Mouse (Mus musculus) CH12.LX (cell line): ENCODE results near the gene Bbof1. TPM values are rescaled to one million over a fixed set of nuclear protein-coding genes. Genes with fewer than 3 reads are reported as not detected.
A peak's percentile ranks its signal among the peaks of the same experiment; 100 is the strongest.

Source experiments
- DNase-seq: peaks from one replicate; pipeline ENCODE4 v3.0.0-alpha.2; 2013; ENCODE audit errors: extremely low read depth
- H3K27ac ChIP-seq: 2 replicates; pipeline ENCODE4 v1.5.1; 2012; ENCODE audit warnings: low read depth, mild to moderate bottlenecking, control low read depth, moderate library complexity; ENCODE audit not compliant: insufficient read depth
- H3K27me3 ChIP-seq: replicated peaks from 2 replicates; pipeline ENCODE3; 2012; ENCODE audit warnings: inconsistent platforms
- H3K36me3 ChIP-seq, 2 experiments: replicated peaks in 1 of 2; 2 replicates each; pipeline versions ENCODE3 to v1.6.1; 2012; ENCODE audit warnings: inconsistent platforms in 1 of 2, low read length in 1 of 2, mild to moderate bottlenecking in 1 of 2, mixed read lengths in 1 of 2, moderate library complexity in 1 of 2; ENCODE audit not compliant: control insufficient read depth in 1 of 2, insufficient read depth in 1 of 2
- H3K4me1 ChIP-seq, 2 experiments: 2 replicates each; pipeline ENCODE4 v1.6.1; 2012; ENCODE audit warnings: inconsistent platforms in 1 of 2, moderate library complexity in 1 of 2; ENCODE audit not compliant: insufficient read depth in 2 of 2, control insufficient read depth in 1 of 2
- H3K4me2 ChIP-seq: 2 replicates; pipeline ENCODE4 v1.6.1; 2012; ENCODE audit warnings: low read depth, mild to moderate bottlenecking, control low read depth; ENCODE audit not compliant: poor library complexity, insufficient read depth, severe bottlenecking
- H3K4me3 ChIP-seq, 3 experiments: fragments of 150-350 bp in 1 of 3; sonication (generic) in 1 of 3; replicated peaks in 1 of 3; 2 replicates each; pipeline versions ENCODE3 to v1.5.1; 2011 to 2012; ENCODE audit warnings: low read depth in 2 of 3, low read length in 2 of 3, mild to moderate bottlenecking in 2 of 3, moderate library complexity in 2 of 3, control low read depth in 1 of 3, improper control_type of control experiment in 1 of 3, inconsistent platforms in 1 of 3, mixed read lengths in 1 of 3; ENCODE audit not compliant: poor library complexity in 1 of 3
- H3K79me2 ChIP-seq: replicated peaks from 2 replicates; pipeline ENCODE4 v1.6.1; 2012; ENCODE audit warnings: mild to moderate bottlenecking, moderate library complexity; ENCODE audit not compliant: control insufficient read depth, poor library complexity, insufficient read depth, severe bottlenecking; ENCODE audit errors: extremely low read depth
- H3K9ac ChIP-seq: 2 replicates; pipeline ENCODE4 v1.6.1; 2012; ENCODE audit warnings: low read depth, mild to moderate bottlenecking, control low read depth, moderate library complexity; ENCODE audit not compliant: insufficient read depth
- H3K9me3 ChIP-seq: replicated peaks from 2 replicates; pipeline ENCODE3; 2012; ENCODE audit warnings: low read length, inconsistent platforms, mixed read lengths
- BHLHE40 ChIP-seq: IDR thresholded peaks from 2 replicates; pipeline ENCODE4 v1.6.1; 2011; ENCODE audit warnings: mild to moderate bottlenecking, low read depth, low read length, improper control_type of control experiment
- CHD2 ChIP-seq: IDR thresholded peaks from 2 replicates; pipeline ENCODE4 v1.6.1; 2011; ENCODE audit warnings: low read length, improper control_type of control experiment
- CTCF ChIP-seq, 2 experiments: IDR thresholded peaks in 1 of 2; conservative IDR thresholded peaks in 1 of 2; 2 replicates each; pipeline ENCODE4 v1.5.1; 2011 to 2012; ENCODE audit warnings: low read depth in 2 of 2, low read length in 2 of 2, improper control_type of control experiment in 1 of 2, inconsistent platforms in 1 of 2, mild to moderate bottlenecking in 1 of 2, moderate library complexity in 1 of 2
- ELF1 ChIP-seq: IDR thresholded peaks from 2 replicates; pipeline ENCODE4 v1.6.1; 2014; ENCODE audit warnings: low read depth, mild to moderate bottlenecking, inconsistent platforms, low read length, improper control_type of control experiment
- GABPA ChIP-seq: IDR thresholded peaks from 2 replicates; pipeline ENCODE4 v1.6.1; 2012; ENCODE audit warnings: low read depth, low read length, improper control_type of control experiment, inconsistent platforms; ENCODE audit not compliant: insufficient replicate concordance
- HCFC1 ChIP-seq: IDR thresholded peaks from 2 replicates; pipeline ENCODE4 v1.6.1; 2012; ENCODE audit warnings: low read depth, mild to moderate bottlenecking, inconsistent platforms, low read length, improper control_type of control experiment
- IRF4 ChIP-seq: IDR thresholded peaks from 2 replicates; pipeline ENCODE4 v1.6.1; 2014; ENCODE audit warnings: low read depth, mild to moderate bottlenecking, inconsistent platforms, low read length, improper control_type of control experiment
- KAT2A ChIP-seq: IDR thresholded peaks from 2 replicates; pipeline ENCODE4 v1.6.1; 2012; ENCODE audit warnings: low read length, improper control_type of control experiment, inconsistent platforms; ENCODE audit not compliant: insufficient replicate concordance
- MAFK ChIP-seq: IDR thresholded peaks from 2 replicates; pipeline ENCODE4 v1.6.1; 2011; ENCODE audit warnings: low read length, improper control_type of control experiment; ENCODE audit not compliant: insufficient replicate concordance
- MAX ChIP-seq: IDR thresholded peaks from 2 replicates; pipeline ENCODE4 v1.6.1; 2011; ENCODE audit warnings: low read length, improper control_type of control experiment
- MEF2A ChIP-seq: IDR thresholded peaks from 2 replicates; pipeline ENCODE4 v1.6.1; 2014; ENCODE audit warnings: low read depth, mild to moderate bottlenecking, inconsistent platforms, low read length, improper control_type of control experiment, borderline replicate concordance
- MYC ChIP-seq: IDR thresholded peaks from 2 replicates; pipeline ENCODE4 v1.6.1; 2011; ENCODE audit warnings: low read depth, mild to moderate bottlenecking, improper control_type of control experiment, low read length
- NRF1 ChIP-seq: IDR thresholded peaks from 2 replicates; pipeline ENCODE4 v1.6.1; 2014; ENCODE audit warnings: low read depth, mild to moderate bottlenecking, inconsistent platforms, low read length, improper control_type of control experiment, moderate library complexity
- POLR2A ChIP-seq: IDR thresholded peaks from 2 replicates; pipeline ENCODE4 v1.6.1; 2011; ENCODE audit warnings: low read depth, mild to moderate bottlenecking, improper control_type of control experiment, low read length
- RAD21 ChIP-seq: IDR thresholded peaks from 2 replicates; pipeline ENCODE4 v1.6.1; 2011; ENCODE audit warnings: low read depth, mild to moderate bottlenecking, low read length, improper control_type of control experiment, moderate library complexity
- SIN3A ChIP-seq: IDR thresholded peaks from 2 replicates; pipeline ENCODE4 v1.6.1; 2012; ENCODE audit warnings: low read length, improper control_type of control experiment, inconsistent platforms
- TBP ChIP-seq: conservative IDR thresholded peaks from 2 replicates; pipeline ENCODE4 v1.6.1; 2011; ENCODE audit warnings: low read depth, low read length, improper control_type of control experiment
- UBTF ChIP-seq: IDR thresholded peaks from 2 replicates; pipeline ENCODE4 v1.6.1; 2012; ENCODE audit warnings: low read depth, mild to moderate bottlenecking, inconsistent platforms, low read length, improper control_type of control experiment, moderate library complexity
- USF1 ChIP-seq: IDR thresholded peaks from 2 replicates; pipeline ENCODE4 v1.6.1; 2014; ENCODE audit warnings: low read depth, mild to moderate bottlenecking, inconsistent platforms, low read length, improper control_type of control experiment
- USF2 ChIP-seq: conservative IDR thresholded peaks from 2 replicates; pipeline ENCODE4 v1.6.1; 2011; ENCODE audit warnings: low read depth, low read length, improper control_type of control experiment
- ZMIZ1 ChIP-seq: IDR thresholded peaks from 2 replicates; pipeline ENCODE4 v1.6.1; 2012; ENCODE audit warnings: low read depth, mild to moderate bottlenecking, inconsistent platforms, low read length, improper control_type of control experiment
- dilution Hi-C: fragments of 300-500 bp; cut with MboI; formaldehyde crosslinking; loops from 2 replicates; pipeline ENCODE4 v1.14.3; 2020; ENCODE audit warnings: low sequenced_read_pairs; ENCODE audit not compliant: extremely low pct_unique_long_range_greater_than_20kb, extremely low pct_ligation_motif_present
- in situ Hi-C: fragments of 300-500 bp; cut with MboI; formaldehyde crosslinking; loops from 3 replicates; pipeline ENCODE4 v1.14.3; 2019; ENCODE audit warnings: low sequenced_read_pairs, low pct_ligation_motif_present, low pct_unique_long_range_greater_than_20kb, mixed read lengths
- polyA plus RNA-seq: library from polyadenylated mRNA; unstranded; fragments of >175 nt; gene quantifications from 2 replicates; pipeline ENCODE4 v1.2.1, GENCODE M21; 2012; ENCODE audit warnings: low read depth; ENCODE audit not compliant: insufficient read length
- total RNA-seq, 2 experiments: library from RNA; depleted of rRNA; stranded (reverse); fragments of 300-350 nt in 1 of 2; fragments of >200 nt in 1 of 2; gene quantifications; 2 replicates each; pipeline ENCODE4 v1.2.3; 2012 to 2014

The Bbof1 gene
- total and polyA plus RNA-seq, 3 experiments: 0.24 to 0.41 (median 0.34) TPM

DNA sequence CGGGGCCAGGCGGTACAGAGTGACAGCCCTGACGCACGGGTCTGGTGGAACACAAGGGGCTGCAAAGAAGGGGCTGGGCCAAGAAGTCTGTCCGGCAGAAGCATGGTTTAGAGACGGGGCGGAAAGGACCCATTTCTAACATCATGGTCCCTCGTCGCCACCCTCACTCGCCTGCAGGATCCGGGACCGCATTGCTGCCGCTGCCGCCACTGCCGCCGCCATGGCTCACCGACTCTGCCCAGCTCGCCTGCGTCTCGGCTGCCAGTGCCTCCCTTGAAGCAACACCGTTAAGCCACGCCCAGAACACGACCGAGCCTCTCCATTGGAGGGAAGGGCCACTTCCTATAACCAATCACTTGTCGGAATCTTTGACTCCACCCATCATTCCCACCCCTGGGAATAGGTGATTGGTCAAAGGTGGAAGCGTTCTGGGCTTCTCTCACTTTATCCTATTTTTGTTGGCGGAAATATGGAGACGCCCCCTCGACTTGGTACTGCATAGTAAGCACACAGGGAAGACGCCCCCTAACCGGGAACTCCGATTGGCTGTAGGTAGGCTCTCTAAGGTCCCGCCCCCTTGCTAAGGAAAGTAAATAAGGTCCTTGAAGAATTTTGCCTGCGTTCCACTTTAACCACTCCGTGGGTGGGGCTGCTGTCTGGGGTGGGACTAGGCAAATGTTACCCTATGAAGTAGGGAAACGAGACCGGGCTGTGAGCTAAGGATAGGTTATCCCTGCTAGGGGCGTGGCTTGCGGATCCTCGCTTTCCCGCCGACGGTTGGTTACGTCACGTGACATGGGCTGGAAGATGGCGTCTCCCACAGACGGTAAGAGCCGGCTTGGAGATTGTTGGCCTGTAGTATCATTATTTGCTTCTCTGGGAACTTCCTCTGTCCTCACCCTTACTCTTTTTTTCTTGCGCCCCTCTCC, 42.1 kb downstream of the Bbof1 start, which contains the start of the genes Aldh6a1 and Lin52 (continued):
- TF ChIP-seq NRF1: peak; percentile 58
- TF ChIP-seq, all 38 proteins: peak for 25

DNA sequence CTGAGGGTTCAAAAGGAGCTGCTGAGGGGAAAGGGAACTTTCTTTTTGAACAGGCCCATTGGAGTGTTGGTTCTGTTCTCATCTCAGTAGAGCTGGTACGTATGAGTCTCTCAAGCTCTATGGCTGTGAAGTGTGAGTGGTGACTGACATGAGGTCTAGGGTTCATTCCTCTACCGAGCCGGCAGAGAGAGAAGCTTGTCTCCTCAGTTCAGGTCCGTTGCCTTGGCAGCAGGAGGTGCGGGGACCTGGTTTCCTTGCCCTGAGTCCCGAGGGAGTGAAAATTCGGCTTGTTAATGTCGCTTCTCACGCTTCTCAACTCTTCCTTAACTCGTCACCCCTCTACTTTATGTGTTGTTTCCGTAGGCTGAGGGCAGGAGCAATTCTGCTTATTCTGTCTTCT, 42.9 kb downstream of the Bbof1 start:
- H3K9me3 ChIP-seq: no peaks in the 10 kb centered on the region
- H3K27me3 ChIP-seq: no peaks in the 10 kb centered on the region
- peaks cover 19% of the 10 kb centered on the region for H3K79me2 ChIP-seq
- H3K9ac ChIP-seq: peak overlapping the region; percentile 97
- H3K4me3 ChIP-seq: peak overlapping the region; percentile 83 to 98 (median 97)
- DNase-seq: peak; percentile 51
- peak overlapping the region; percentile 58 for H3K4me2 ChIP-seq
- dilution Hi-C loops: no loop called here
- H3K4me1 ChIP-seq: peaks cover 0 to 31% of the 10 kb centered on the region in 2 experiments; a peak in 2 of 4 replicates
- H3K27ac ChIP-seq: peak overlapping the region; percentile 16; the same call in 1 of the 2 replicates
- in situ Hi-C loops: no loop called here
- TF ChIP-seq ELF1 (no peak), NRF1 (no peak), GABPA (no peak), HCFC1 (no peak), ZMIZ1 (no peak), USF2 (no peak), CHD2 (no peak), KAT2A (no peak), MAFK (no peak), RAD21 (no peak), SIN3A (no peak), IRF4 (no peak), POLR2A (no peak), CTCF (conservative IDR thresholded peaks at IDR 0.05 in 1 of 2, IDR thresholded peaks at IDR 0.05 in 1 of 2; ENCODE audit: low read depth in 2 of 2, low read length in 2 of 2) (no peak), MAX (no peak), MYC (no peak), MEF2A (no peak)
- peaks cover 6 to 20% of the 10 kb centered on the region in 2 experiments for H3K36me3 ChIP-seq

DNA sequence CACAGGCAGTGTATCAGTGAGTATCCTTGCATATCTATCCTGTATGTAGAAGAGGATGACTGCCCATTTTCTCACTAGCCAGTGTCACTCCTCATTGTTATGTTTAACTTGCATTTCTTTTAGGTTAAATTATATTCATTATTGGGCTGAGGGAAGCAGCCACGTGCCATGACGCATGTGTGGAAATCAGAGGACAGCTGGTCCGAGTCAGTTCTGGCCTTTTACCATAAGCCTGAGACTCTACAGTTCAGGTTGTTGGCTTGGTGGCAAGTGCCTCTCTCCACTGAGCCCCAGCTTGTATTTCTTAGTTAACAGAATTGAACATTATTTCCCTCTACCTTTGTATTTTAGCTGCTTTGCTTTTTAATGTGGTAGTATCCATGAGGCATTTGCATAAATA, 48.0 kb downstream of the Bbof1 start:
- Histone ChIP-seq H3K27me3 (no peaks in the 10 kb centered on the region), H3K9me3 (peaks cover 6% of the 10 kb centered on the region), H3K79me2 (peaks cover 16% of the 10 kb centered on the region), H3K4me3 (no peak overlapping the region), H3K36me3 (peaks cover 21 to 61% of the 10 kb centered on the region in 2 experiments), H3K9ac (no peak overlapping the region), H3K4me1 (peaks cover 0 to 20% of the 10 kb centered on the region in 2 experiments; a peak in 2 of 4 replicates), H3K27ac (no peak overlapping the region), H3K4me2 (no peak overlapping the region)
- dilution Hi-C loops (no loop called here), in situ Hi-C loops (no loop called here)
- TF ChIP-seq USF1 (no peak), UBTF (no peak), BHLHE40 (no peak), TBP (no peak)
- DNase-seq: no peak
